Mouse (Mus musculus) lung, embryonic 14.5 days (tissue): ENCODE results near the gene Sardh. TPM values are rescaled to one million over a fixed set of nuclear protein-coding genes. Genes with fewer than 3 reads are reported as not detected.

Source experiments
- ATAC-seq: fragments of 200-750 bp; cut with Nextera tagmentation; 2 replicates; pipeline ENCODE4 v1.8.0; 2017; ENCODE audit warnings: mild to moderate bottlenecking, moderate TSS enrichment, moderate library complexity; ENCODE audit not compliant: insufficient read depth
- DNase-seq: peaks from one replicate; pipeline ENCODE4 v3.0.0-alpha.2; 2015
- H3K27ac ChIP-seq: fragments of 300-500 bp; sonication (generic); 2 replicates; pipeline ENCODE4 v1.5.1; 2014; ENCODE audit warnings: low read depth, mild to moderate bottlenecking, moderate library complexity
- H3K27me3 ChIP-seq: fragments of 300-500 bp; sonication (generic); 2 replicates; pipeline ENCODE4 v1.6.1; 2014; ENCODE audit warnings: low read length, control low read depth; ENCODE audit not compliant: insufficient read depth
- H3K36me3 ChIP-seq: fragments of 300-500 bp; sonication (generic); 2 replicates; pipeline ENCODE4 v1.6.1; 2014; ENCODE audit warnings: control low read depth; ENCODE audit not compliant: insufficient read depth
- H3K4me1 ChIP-seq: fragments of 300-500 bp; sonication (generic); 2 replicates; pipeline ENCODE4 v1.6.1; 2014; ENCODE audit warnings: antibody characterized with exemption, control low read depth; ENCODE audit not compliant: insufficient read depth
- H3K4me2 ChIP-seq: fragments of 300-500 bp; sonication (generic); 2 replicates; pipeline ENCODE4 v1.6.1; 2014; ENCODE audit warnings: mild to moderate bottlenecking
- H3K4me3 ChIP-seq: fragments of 300-500 bp; sonication (generic); 2 replicates; pipeline ENCODE4 v1.5.1; 2014; ENCODE audit warnings: low read depth, low read length
- H3K9ac ChIP-seq: fragments of 300-500 bp; sonication (generic); 2 replicates; pipeline ENCODE4 v1.6.1; 2014
- H3K9me3 ChIP-seq: fragments of 300-500 bp; sonication (generic); 2 replicates; pipeline ENCODE4 v1.6.1; 2016; ENCODE audit warnings: low read depth, low read length, control low read depth
- CTCF ChIP-seq: IDR thresholded peaks from 2 replicates; pipeline ENCODE4 v1.5.1; 2016; ENCODE audit warnings: antibody characterized with exemption, low read depth
- WGBS: fragments of 180-500 bp; shearing (Covaris S2); extraction: QIAGEN DNeasy Blood & Tissue Kit; methylation state at CpG from one replicate; pipeline ENCODE4 v1.1.7; 2014; 5-methylcytosine and 5-hydroxymethylcytosine counted together
- polyA plus RNA-seq: library from polyadenylated mRNA; unstranded; fragments of >200 nt; fragmentation: Nextera tagmentation; extraction: Ambion mirVana; gene quantifications from 2 replicates; pipeline ENCODE4 v1.2.1, GENCODE M21; 2014

The Sardh gene
- polyA plus RNA-seq, 1 experiment from 2014 or later, result 25.0 TPM

DNA sequence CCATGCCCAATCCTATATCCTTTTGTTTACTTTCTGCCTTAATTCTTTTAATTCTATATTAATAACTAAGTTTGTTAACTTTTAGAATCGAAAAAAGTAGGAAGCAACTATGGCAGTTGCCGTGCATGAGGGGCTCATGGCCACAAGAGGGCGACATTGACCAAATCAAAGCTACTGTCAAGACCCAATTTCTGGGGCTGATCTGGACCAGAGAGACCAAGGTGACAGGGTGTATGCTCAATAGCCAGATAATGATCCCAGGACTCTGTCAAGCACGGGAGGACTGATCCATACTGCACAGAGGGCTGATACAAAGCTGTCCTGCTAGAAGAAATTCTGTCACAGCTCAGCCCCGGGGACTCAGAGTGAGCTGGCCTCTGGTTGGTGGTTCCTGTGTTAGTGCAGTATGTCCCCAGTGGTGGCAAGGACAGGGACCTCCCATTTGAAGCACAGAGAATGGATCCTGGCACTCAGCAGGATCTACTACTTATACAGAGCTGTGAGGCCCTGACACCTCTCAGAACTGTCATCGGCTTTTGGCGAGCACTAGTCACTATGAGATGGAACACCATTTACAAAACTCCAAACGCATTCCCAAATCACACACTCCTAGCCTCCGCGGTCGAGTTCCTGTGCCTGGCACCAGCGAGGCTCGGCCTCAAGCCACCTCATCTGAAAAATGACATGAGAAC, 32.9 kb upstream of the Sardh start:
- Histone ChIP-seq H3K4me2 (no peak overlapping the region), H3K4me3 (no peak overlapping the region), H3K36me3 (peaks cover 45% of the 10 kb centered on the region), H3K9ac (no peak overlapping the region), H3K27ac (no peak overlapping the region), H3K9me3 (no peaks in the 10 kb centered on the region), H3K4me1 (no peaks in the 10 kb centered on the region), H3K27me3 (no peaks in the 10 kb centered on the region)
- DNase-seq (peak; percentile 93), ATAC-seq (peak; percentile 45)
- WGBS, result 67% methylated on average over 13 of the region's 13 CpGs
- TF ChIP-seq CTCF, result peak; percentile 87

DNA sequence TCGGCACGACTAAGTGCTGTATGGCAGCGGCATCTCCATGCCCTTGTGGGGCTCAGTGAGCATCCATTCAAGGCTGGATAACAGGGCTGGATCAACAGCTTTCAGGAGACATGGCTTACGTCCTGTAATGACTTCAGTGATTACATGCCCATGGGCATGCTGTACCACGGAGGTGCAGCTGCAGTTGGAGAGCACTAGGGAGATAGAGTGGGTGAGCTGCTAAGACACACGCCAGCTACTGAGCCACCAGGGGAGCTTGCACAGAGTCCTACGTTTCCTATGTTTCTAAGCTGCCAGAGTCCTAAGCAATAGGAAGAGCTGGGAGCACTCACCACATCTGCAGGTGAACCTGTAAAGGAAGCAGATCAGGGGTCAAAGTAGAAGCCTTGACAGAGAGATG, 30.7 kb upstream of the Sardh start:
- H3K27me3 ChIP-seq, result no peaks in the 10 kb centered on the region
- no peak overlapping the region for H3K4me3 ChIP-seq
- no peak overlapping the region for H3K4me2 ChIP-seq
- DNase-seq, result no peak
- TF ChIP-seq CTCF, result no peak
- whole genome bisulfite sequencing, result 91% methylated on average over 7 of the region's 7 CpGs
- ATAC-seq, result no peak
- H3K9me3 ChIP-seq, result no peaks in the 10 kb centered on the region
- no peak overlapping the region for H3K9ac ChIP-seq
- no peak overlapping the region for H3K27ac ChIP-seq
- peaks cover 56% of the 10 kb centered on the region for H3K36me3 ChIP-seq
- no peaks in the 10 kb centered on the region for H3K4me1 ChIP-seq

DNA sequence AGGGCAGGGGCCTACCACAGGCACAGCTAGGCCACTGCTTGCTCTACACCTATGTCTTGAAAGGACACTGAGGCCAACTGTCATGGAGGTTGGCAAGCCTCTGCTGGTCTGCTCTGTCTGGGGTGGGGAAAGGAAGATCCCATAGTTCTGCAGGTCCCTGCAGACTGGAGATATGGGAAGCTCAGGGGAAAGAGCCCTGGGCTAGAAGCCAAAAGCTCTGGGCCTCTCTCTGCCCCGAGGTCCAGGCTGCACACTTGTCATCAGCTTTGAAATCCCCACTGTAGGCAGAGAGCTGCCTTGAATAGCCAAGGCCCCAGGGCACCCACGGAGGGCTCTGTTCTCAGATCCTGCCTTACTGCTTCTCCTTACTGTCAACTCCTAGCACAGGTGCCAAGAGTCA, 20.2 kb upstream of the Sardh start:
- no peaks in the 10 kb centered on the region for H3K9me3 ChIP-seq
- H3K36me3 ChIP-seq, result peaks cover 72% of the 10 kb centered on the region
- H3K4me2 ChIP-seq, result no peak overlapping the region
- no peak overlapping the region for H3K9ac ChIP-seq
- ATAC-seq (no peak), DNase-seq (no peak)
- WGBS, result 73% methylated on average over 2 of the region's 2 CpGs
- H3K27me3 ChIP-seq, result no peaks in the 10 kb centered on the region
- no peak overlapping the region for H3K27ac ChIP-seq
- H3K4me1 ChIP-seq, result no peaks in the 10 kb centered on the region
- TF ChIP-seq CTCF, result no peak
- no peak overlapping the region for H3K4me3 ChIP-seq

DNA sequence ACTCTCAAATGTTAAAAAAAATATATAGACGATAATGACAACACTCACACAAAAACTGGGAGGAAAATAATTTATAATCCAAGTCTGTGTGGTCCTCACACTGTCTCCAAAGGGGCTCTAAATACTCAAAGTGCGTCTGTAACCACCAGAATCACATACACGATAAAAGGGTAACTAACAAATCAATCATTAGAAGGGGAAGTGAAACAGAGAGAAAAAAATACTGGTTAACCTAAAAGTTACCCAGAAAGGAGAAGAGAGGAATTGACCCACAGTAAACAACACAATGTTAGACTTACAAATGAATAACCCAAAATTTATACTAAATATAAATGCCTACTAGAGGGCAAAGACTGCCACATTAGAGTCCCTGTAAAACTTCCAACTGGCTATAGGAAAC, 17.7 kb upstream of the Sardh start:
- 66% methylated on average over 3 of the region's 3 CpGs for WGBS
- DNase-seq (no peak), ATAC-seq (no peak)
- Histone ChIP-seq H3K9me3 (no peaks in the 10 kb centered on the region), H3K9ac (no peak overlapping the region), H3K4me3 (no peak overlapping the region), H3K27ac (no peak overlapping the region), H3K4me2 (no peak overlapping the region), H3K36me3 (peaks cover 75% of the 10 kb centered on the region), H3K4me1 (no peaks in the 10 kb centered on the region), H3K27me3 (no peaks in the 10 kb centered on the region)
- TF ChIP-seq CTCF, result no peak

DNA sequence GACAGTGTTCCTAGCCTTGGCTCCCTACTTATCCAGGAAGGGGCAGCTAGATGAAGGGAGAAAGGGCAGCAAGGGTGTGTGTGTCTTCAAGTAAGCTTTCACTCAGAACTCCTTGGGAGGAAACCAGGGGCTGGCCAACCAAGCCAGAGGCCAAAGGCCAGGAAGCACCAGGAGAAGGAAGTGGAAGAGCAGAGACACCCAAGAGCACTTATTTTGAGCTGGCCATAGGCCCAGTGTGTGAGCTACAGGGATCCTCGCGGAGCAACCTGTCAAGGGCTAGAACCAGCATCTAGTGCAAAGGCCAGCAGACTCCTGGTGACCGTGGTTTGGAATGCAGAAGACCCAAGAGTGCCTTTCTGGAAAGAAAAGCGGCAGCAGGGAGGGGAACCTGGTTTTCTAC, 14.8 kb upstream of the Sardh start:
- Histone ChIP-seq H3K9me3 (no peaks in the 10 kb centered on the region), H3K27me3 (no peaks in the 10 kb centered on the region), H3K9ac (no peak overlapping the region), H3K36me3 (peaks cover 49% of the 10 kb centered on the region), H3K4me1 (no peaks in the 10 kb centered on the region), H3K4me2 (no peak overlapping the region), H3K27ac (no peak overlapping the region), H3K4me3 (no peak overlapping the region)
- 84% methylated on average over 4 of the region's 4 CpGs for whole genome bisulfite sequencing
- DNase-seq, result no peak
- no peak for ATAC-seq
- TF ChIP-seq CTCF, result no peak

DNA sequence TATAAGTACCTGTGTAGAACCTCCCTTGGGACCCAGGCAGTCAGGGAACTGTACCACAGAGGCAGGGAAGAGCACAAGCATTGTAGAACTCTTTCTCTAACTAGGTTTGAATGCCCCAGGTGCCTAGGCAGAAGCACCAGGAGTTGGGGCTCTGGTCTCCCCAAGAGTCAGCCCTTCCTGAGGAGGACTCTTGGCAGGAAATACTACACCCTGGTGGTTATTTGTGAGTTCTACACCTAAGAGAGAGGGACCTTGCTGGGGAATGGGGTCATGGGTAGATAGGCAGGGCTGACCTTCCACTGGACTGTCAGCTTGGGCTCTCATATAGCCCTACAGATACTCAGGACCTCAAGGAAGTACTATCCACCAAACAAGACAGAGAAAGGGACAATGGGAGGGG, 3.3 kb upstream of the Sardh start:
- no peak overlapping the region for H3K4me2 ChIP-seq
- ATAC-seq, result no peak

DNA sequence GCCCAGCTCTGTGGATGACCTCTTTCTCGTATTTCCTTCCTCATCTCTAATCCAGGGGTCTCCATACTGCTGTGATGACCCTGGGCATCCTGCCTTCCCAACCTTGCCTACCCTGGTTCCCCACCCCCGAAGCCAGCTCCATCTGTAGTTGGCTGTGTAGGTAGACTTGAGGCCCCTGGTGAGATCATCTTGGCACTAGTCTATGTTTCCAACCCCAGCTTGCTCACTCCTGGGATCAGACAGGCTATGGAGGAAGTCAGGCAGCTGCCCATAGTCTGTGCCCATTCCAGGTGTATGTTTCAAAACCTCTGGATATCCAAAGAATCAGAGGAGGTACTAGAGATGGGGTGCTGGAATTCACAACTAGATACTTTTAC, 662 bp downstream of the Sardh start:
- TF ChIP-seq CTCF, result no peak
- H3K36me3 ChIP-seq, result no peaks in the 10 kb centered on the region

More for the DNA sequence above, 3.3 kb upstream of the Sardh start:
- TF ChIP-seq CTCF, result 0 out of 2 replicates have a peak, but pooled peaks have one; percentile 20
- H3K4me1 ChIP-seq, result peaks cover 11% of the 10 kb centered on the region
- H3K27me3 ChIP-seq, result no peaks in the 10 kb centered on the region
- DNase-seq, result no peak
- H3K36me3 ChIP-seq, result no peaks in the 10 kb centered on the region
- H3K27ac ChIP-seq, result no peak overlapping the region
- no peak overlapping the region for H3K9ac ChIP-seq
- no peaks in the 10 kb centered on the region for H3K9me3 ChIP-seq
- H3K4me3 ChIP-seq, result no peak overlapping the region

More for the DNA sequence above, 662 bp downstream of the Sardh start:
- H3K27me3 ChIP-seq, result no peaks in the 10 kb centered on the region
- no peak overlapping the region for H3K4me3 ChIP-seq
- no peak; the same call in 1 of the 2 replicates for ATAC-seq
- peak overlapping the region; percentile 51 for H3K4me2 ChIP-seq
- no peak for DNase-seq
- no peaks in the 10 kb centered on the region for H3K9me3 ChIP-seq
- peak overlapping the region; percentile 88 for H3K27ac ChIP-seq
- peaks cover 14% of the 10 kb centered on the region for H3K4me1 ChIP-seq
- WGBS, result 30% methylated on average over 2 of the region's 2 CpGs
- H3K9ac ChIP-seq, result no peak overlapping the region
